Mouse (Mus musculus) telencephalon, adult 2 months (tissue): ENCODE data around the gene Baiap2l1.
"Not testable (repeated sequence)": the region's sequence is repeated elsewhere in the genome, so short reads cannot be mapped to it uniquely, and the experiment has no call there.

ENCODE experiments used
- DNase-seq: peaks from one replicate; pipeline ENCODE4 v3.0.0-alpha.2; 2011; ENCODE audit warnings: low read depth, low spot score

Gene Baiap2l1

GRCm38 (mm10) chr5:144357881-144358591 is at the start of gene Baiap2l1:
Gene Baiap2l1, minus strand, starts transcription at chr5:144358112.
- DNase-seq, result no peak

DNA sequence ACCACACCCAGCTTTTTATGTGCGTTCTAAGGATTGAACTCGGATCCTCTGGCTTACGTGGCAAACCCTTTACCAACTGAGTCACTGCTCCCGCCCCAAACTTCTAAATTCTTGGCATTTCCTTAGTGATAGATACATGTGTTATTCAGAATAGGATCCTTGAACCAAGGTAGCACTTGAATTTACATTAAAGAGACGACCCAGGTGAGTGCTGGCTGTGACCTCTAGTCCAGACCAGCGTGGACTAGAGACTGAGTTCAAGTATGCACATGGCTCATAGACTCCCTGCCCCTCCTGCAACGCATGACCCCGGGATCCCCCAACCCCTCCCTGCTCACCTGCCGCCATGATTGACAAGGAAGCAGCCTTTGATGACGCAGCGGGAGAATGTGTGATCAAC is 48.3 kb upstream of the Baiap2l1 start:
- DNase-seq, result no peak

DNA sequence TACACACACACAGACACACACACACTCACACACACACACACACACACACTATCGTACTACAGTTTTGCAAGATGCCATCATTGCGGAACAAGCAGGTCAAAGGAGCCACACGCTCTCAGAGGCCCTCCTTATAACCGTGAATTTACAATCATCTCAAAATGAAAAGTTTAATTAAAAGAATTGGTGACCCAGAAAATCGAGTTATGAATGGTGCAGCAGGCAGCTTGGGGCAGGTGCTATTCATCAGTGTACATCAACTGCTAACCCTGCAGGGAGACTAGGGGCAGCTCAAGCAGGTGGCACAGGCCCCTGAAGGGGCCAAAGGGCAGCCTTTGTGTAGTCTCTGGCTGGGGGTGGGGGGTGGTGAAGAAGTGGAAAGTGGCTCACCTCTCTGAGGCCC is 42.9 kb upstream of the Baiap2l1 start:
- DNase-seq, result no peak

DNA sequence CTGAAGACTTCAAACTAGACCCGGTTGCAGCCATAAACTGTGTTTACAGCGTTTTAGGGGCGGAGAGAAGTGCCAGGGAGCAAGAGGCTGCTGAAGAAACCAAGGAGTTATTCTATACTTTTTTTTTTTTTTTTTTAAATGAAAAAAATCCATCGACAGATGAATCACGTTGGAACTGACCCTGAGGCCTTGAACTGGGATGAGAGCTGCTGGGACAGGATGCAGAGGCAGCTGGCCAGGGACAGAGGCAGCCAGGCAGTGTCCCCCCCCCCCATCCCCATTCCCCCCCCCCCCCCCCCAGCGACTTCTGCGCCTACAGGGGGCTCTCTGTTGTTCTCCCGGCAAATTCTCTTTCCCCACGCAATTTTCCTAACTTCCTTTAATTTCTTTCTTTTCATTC is 39.7 kb upstream of the Baiap2l1 start:
- DNase-seq, result no peak

DNA sequence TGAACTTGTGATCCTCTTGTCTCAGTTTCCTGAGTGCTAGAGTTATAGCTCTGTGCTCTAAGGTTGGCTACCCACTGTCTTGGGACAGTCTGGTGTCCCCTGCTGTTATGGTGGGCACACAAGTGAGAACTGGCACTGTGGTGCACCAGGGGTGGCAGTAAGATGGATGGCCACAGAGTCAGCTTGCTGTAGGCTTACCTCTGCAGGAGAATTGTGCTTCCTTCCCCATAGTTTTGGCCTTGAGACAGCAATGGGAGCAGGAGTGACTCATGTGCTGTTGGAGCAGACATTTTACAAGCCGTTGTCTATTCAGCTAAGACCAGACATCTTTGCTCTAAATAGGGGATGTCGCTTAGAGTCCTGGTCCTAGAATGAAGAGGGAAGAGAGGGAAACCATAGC is 36.2 kb upstream of the Baiap2l1 start:
- no peak for DNase-seq

GRCm38 (mm10) chr5:144387851-144388250 is 29.9 kb upstream of the Baiap2l1 start:
- no peak for DNase-seq

- DNase-seq, result no peak
Observed at GRCm38 (mm10) chr5:144383936-144384335, 26.0 kb upstream of the Baiap2l1 start.

DNA sequence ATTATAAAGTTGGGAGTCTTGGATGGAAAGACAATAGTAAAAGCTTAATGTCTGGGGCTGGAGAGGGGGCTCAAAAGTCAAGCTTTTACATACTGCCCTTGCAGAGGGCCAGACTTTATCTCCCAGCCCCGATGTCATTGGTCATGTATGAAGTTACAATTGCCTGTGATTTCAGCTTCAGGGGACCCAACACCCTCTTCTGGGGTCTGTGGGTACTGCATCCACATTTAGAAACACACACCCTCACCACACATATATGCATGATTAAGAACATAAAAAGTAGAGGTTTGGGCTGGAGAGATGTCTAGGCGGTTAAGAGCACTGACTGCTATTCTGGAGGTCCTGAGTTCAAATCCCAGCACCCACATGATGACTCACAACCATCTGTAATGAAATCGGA is 23.9 kb upstream of the Baiap2l1 start:
- DNase-seq, result no peak

DNA sequence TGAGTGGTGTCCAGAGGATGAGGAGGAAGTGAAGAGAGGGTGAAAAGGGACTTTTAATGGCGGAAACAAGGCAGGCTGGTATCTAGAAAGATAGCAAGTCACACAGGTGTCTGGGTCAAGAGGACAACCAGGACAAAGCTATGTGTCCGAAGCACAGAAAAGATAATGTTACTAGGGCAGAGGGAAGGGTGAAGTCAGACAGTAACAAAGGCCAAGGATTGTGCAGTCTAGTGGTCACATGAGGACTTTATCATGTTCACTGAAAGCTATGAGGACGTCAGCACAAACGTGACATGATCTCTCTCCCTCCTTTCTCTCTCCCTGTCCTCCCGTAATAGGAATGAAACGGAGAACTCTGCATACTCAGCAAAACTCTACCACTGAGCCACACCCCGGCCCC is 22.8 kb upstream of the Baiap2l1 start:
- DNase-seq, result no peak

DNA sequence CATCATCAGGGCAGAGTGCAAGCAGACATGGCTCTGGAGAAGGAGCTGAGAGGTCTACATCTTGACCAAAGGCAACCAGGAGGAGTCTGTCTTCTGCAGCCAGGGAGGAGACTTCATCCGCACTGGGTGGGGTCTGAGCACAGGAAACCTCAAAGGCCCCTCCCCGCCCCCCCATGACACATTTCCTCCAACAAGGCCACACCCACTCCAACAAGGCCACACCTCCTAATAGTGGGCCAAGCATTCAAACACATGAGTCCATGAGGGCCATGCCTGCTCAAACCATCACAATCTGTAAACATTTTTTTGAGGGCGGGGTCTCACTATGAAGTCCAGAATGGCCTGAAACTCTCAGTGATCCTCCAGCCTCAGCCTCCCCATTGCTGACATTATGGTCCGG is 21.5 kb upstream of the Baiap2l1 start:
- DNase-seq, result no peak

DNA sequence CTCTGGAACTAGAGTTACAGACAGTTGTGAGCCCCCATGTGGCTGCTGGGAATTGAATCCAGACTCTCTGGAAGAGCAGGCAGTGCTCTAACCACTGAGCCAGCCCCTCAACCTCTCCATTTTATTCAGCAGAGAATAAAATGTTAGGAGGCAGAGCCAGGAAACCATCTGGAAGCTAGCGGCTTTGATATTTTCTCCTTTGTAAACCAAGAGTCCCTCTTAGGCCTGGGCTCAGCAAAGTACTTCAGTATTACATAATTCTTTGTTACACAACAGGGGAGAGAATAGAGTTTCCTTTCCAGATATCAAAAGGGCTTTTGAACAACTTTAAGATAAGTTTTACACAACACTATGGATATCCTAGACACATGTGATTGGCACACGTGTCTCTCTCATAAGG is 15.0 kb upstream of the Baiap2l1 start:
- no peak for DNase-seq

- no peak for DNase-seq
Observed at GRCm38 (mm10) chr5:144372177-144372576, 14.3 kb upstream of the Baiap2l1 start.

DNA sequence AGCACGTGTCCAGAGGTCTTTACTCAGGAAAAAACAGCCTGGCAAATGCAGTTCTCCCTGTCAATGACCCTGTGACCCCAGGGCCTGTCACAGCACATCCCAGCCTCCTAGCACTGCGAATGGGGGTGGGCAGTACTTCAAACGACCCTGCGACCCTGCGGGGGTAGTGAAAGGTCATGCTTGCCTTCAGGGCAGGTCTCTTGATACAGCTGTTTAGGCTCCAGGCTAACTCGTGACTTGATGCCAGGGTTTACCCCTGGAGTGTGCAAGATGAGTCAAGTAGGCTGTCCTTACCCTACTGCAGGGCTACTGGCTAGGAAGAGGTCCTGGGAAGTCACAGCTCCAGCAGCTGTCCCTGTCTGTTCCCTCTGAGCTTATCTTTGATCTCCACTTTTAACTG is 13.1 kb upstream of the Baiap2l1 start:
- no peak for DNase-seq

DNA sequence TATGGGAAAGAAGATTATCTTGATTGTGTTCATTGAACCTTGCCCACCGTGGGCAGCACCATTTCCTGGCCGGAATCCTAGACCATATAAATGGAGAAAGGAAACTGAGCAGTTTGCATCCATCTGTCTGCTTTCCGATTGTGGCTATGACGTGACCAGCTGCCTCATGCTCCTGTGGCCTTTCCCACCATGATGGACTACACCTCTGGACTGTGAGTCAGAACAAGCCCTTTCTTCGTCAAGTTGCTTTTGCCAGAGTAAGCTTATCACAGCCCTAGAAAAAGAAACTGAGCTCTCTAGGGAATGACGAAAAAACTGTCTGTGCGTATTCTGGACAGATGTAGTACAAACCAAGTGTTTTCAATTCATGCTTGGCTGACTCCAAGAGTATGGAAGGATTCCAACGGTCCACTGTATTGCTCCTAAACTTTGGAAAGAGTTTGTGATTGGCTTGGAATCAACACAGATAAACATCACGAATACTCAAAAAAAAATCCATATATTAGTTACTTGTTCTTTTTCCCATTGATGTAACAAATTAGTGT is 10.8 kb upstream of the Baiap2l1 start:
- DNase-seq, result no peak

- not testable (repeated sequence) for DNase-seq
Observed at GRCm38 (mm10) chr5:144366551-144366950, 8.6 kb upstream of the Baiap2l1 start.

- no peak for DNase-seq
Observed at GRCm38 (mm10) chr5:144364680-144365357, 6.9 kb upstream of the Baiap2l1 start.

- no peak for DNase-seq
Observed at GRCm38 (mm10) chr5:144360346-144360745, 2.4 kb upstream of the Baiap2l1 start.

- DNase-seq, result no peak
Observed at GRCm38 (mm10) chr5:144359886-144360285, 2.0 kb upstream of the Baiap2l1 start.

DNA sequence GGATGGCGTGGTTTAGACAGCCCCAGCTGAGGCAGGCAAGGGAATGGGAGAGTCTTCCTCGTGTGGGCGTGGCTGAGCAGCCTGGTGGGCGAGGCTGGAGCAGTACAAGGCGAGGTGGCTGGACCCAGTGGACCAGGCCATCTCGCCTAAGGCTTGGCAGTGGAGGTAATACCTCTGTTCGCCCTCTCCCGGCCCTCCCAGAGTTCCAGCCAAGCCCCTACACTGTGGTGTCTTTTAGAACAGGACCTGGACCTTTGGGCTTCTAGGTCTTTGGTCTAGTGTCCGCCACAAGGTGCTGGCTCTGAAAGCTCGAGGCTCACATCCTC is 643 bp upstream of the Baiap2l1 start:
- no peak for DNase-seq

DNA sequence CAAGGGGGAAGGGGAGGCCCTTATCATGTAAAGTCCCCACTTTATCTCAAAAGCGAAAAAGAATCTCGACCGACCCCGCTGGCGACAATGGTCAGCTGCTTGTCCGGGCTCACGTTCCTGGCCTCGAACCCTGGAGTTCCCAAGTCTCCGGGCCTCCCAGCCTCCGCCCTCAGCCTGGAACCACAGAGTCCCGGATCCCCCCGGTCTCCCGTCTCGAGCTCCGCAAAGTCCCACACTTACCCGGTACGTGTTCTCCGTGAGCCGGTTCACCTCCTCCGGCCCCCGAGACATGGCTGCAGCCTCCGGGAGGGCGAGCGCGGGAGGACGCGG is 396 bp downstream of the Baiap2l1 start:
- no peak for DNase-seq

DNA sequence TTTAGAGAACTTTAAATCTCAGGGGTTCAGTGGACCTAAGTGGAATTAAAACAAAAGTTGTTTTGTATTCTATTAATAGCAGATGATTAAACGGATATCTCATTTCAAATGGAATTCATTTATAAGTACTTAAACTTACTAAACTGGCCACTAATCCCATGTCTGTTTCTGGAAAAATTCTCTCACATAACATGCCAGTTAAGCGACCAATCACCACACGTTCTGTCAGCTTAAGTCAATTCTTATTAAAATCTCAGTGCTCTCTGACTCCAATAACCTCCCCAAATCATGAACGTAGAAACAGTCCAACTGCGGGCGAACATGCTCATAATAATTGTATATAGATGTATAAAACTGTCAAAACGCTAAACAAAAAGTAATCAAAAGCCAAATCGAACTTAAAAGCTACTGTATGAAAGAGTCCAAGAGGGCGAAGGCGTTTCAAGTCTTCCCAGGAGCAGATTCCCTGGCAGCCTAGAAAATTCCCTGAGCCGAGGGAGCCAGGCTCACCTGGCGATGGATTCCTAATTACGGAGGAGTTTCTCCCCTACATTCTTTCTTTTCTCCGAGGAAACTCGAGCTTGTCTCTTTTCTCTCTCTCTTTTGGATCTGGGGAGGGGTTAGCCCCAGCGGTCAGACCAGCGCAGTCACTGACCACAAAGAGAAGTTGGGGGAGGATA is 996 bp downstream of the Baiap2l1 start:
- no peak for DNase-seq

DNA sequence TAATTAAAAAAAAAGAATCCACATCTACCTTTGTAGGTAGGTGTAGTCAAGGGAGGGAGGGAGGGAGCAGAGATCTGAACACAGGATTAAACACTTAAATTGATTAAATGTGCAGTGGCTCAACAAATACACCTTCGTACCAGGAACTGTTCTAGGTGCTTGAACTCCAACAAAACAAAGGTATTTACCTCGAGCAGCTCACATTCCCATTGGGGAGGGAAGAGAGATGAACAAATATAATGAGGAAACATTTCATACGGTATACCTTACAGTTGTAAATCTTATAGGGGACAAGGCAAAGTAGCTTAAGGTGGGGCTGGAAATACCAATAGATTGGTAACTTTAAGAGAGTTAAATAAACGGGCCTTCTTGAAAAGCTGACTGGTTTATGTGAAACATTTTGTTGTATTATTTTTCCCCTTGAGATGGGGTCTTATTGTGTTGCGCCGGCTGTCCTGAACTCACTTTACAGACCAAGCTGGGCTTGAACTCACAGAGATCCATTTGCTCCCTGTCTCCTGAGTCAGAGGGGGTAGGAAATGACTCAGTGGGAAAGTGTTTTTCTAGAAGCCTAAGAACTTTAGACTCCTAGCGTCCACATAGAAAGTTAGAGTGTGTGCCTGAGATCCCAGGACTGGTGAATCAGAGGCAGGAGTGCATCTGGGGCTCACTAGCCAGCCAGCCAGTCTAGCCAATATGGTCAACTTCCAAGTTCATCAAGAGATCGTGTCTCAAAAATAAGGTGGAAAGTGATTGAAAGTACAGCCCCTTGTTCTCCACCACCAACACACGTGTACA is 5.5 kb downstream of the Baiap2l1 start:
- DNase-seq, result no peak
